Mouse (Mus musculus) midbrain, embryonic 12.5 days (tissue): ENCODE results near the gene Peg10. TPM values are rescaled to one million over a fixed set of nuclear protein-coding genes. Genes with fewer than 3 reads are reported as not detected.
A peak's percentile ranks its signal among the peaks of the same experiment; 100 is the strongest.

Source experiments
- ATAC-seq: fragments of 200-750 bp; cut with Nextera tagmentation; 2 replicates; pipeline ENCODE4 v1.8.0; 2017; ENCODE audit warnings: low read depth, moderate TSS enrichment, moderate library complexity; ENCODE audit not compliant: low FRiP score
- H3K27ac ChIP-seq: fragments of 300-500 bp; sonication (generic); replicated peaks from 2 replicates; pipeline ENCODE4 v1.5.1; 2016; ENCODE audit warnings: mild to moderate bottlenecking
- H3K27me3 ChIP-seq: fragments of 300-500 bp; sonication (generic); 2 replicates; pipeline ENCODE4 v1.6.1; 2016; ENCODE audit warnings: mild to moderate bottlenecking
- H3K36me3 ChIP-seq: fragments of 300-500 bp; sonication (generic); 2 replicates; pipeline ENCODE4 v1.6.1; 2016
- H3K4me1 ChIP-seq: fragments of 300-500 bp; sonication (generic); 2 replicates; pipeline ENCODE4 v1.6.1; 2016
- H3K4me2 ChIP-seq: fragments of 300-500 bp; sonication (generic); replicated peaks from 2 replicates; pipeline ENCODE4 v1.6.1; 2016; ENCODE audit warnings: mild to moderate bottlenecking, moderate library complexity
- H3K4me3 ChIP-seq: fragments of 300-500 bp; sonication (generic); 2 replicates; pipeline ENCODE4 v1.5.1; 2016; ENCODE audit warnings: mild to moderate bottlenecking
- H3K9ac ChIP-seq: fragments of 300-500 bp; sonication (generic); replicated peaks from 2 replicates; pipeline ENCODE4 v1.6.1; 2016; ENCODE audit warnings: mild to moderate bottlenecking, moderate library complexity
- H3K9me3 ChIP-seq: fragments of 300-500 bp; sonication (generic); 2 replicates; pipeline ENCODE4 v1.6.1; 2016; ENCODE audit warnings: mild to moderate bottlenecking
- WGBS: fragments of 180-500 bp; shearing (Covaris S2); methylation state at CpG from one replicate; pipeline ENCODE4 v1.1.7; 2016; 5-methylcytosine and 5-hydroxymethylcytosine counted together
- polyA plus RNA-seq: library from polyadenylated mRNA; unstranded; fragments of >200 nt; fragmentation: Nextera tagmentation; extraction: Ambion mirVana; gene quantifications from 2 replicates; pipeline ENCODE4 v1.2.1, GENCODE M21; 2016

Gene Peg10
- 6.4 and 7.6 TPM in 2 replicates for polyA plus RNA-seq

GRCm38 (mm10) chr6:4746696-4747439, at the start of gene Peg10, which contains the start of gene Sgce:
Gene Peg10 (plus strand): TSS chr6:4747306.
Gene Sgce (minus strand): TSS chr6:4747207.
- no peaks in the 10 kb centered on the region for H3K36me3 ChIP-seq
- H3K27me3 ChIP-seq, result no peaks in the 10 kb centered on the region
- peak within 1 kb of the TSS; percentile 79 for H3K27ac ChIP-seq
- H3K9me3 ChIP-seq, result peaks cover 14% of the 10 kb centered on the region
- peak; percentile 77 for ATAC-seq
- H3K9ac ChIP-seq, result peak within 1 kb of the TSS; percentile 79
- 56% methylated on average over 33 of the region's 38 CpGs for WGBS
- H3K4me2 ChIP-seq, result peak within 1 kb of the TSS; percentile 61
- peak within 1 kb of the TSS; percentile 55 for H3K4me3 ChIP-seq
- peaks cover 9% of the 10 kb centered on the region for H3K4me1 ChIP-seq

- WGBS, result 92% methylated on average over 8 of the region's 8 CpGs
- no peak overlapping the region for H3K4me2 ChIP-seq
- no peaks in the 10 kb centered on the region for H3K4me1 ChIP-seq
- no peak overlapping the region for H3K4me3 ChIP-seq
- no peak for ATAC-seq
- H3K36me3 ChIP-seq, result 0 out of 2 replicates have a peak, but pooled peaks cover 4% of the 10 kb centered on the region
- no peak overlapping the region for H3K27ac ChIP-seq
- no peak overlapping the region for H3K9ac ChIP-seq
- no peaks in the 10 kb centered on the region for H3K9me3 ChIP-seq
- H3K27me3 ChIP-seq, result no peaks in the 10 kb centered on the region
Observed at GRCm38 (mm10) chr6:4701641-4702040, 45.5 kb upstream of the Peg10 start.

- no peak for ATAC-seq
- H3K4me1 ChIP-seq, result no peaks in the 10 kb centered on the region
- H3K27me3 ChIP-seq, result no peaks in the 10 kb centered on the region
- H3K27ac ChIP-seq, result no peak overlapping the region
- no peak overlapping the region for H3K4me3 ChIP-seq
- H3K9ac ChIP-seq, result no peak overlapping the region
- no peak overlapping the region for H3K4me2 ChIP-seq
- H3K36me3 ChIP-seq, result 0 out of 2 replicates have a peak, but pooled peaks cover 4% of the 10 kb centered on the region
- H3K9me3 ChIP-seq, result no peaks in the 10 kb centered on the region
- 78% methylated on average over 7 of the region's 7 CpGs for WGBS
Observed at GRCm38 (mm10) chr6:4703908-4704307, 43.2 kb upstream of the Peg10 start.

GRCm38 (mm10) chr6:4706415-4706814, 40.7 kb upstream of the Peg10 start:
- H3K27me3 ChIP-seq, result no peaks in the 10 kb centered on the region
- H3K4me1 ChIP-seq, result no peaks in the 10 kb centered on the region
- H3K4me2 ChIP-seq, result no peak overlapping the region
- no peak for ATAC-seq
- no peak overlapping the region for H3K9ac ChIP-seq
- H3K36me3 ChIP-seq, result 0 out of 2 replicates have a peak, but pooled peaks cover 11% of the 10 kb centered on the region
- H3K9me3 ChIP-seq, result no peaks in the 10 kb centered on the region
- no peak overlapping the region for H3K27ac ChIP-seq
- WGBS, result 91% methylated on average over 5 of the region's 5 CpGs
- H3K4me3 ChIP-seq, result no peak overlapping the region

- Histone ChIP-seq H3K4me3 (no peak overlapping the region), H3K36me3 (0 out of 2 replicates have a peak, but pooled peaks cover 6% of the 10 kb centered on the region), H3K27ac (no peak overlapping the region), H3K27me3 (no peaks in the 10 kb centered on the region), H3K9ac (no peak overlapping the region), H3K9me3 (no peaks in the 10 kb centered on the region), H3K4me2 (no peak overlapping the region), H3K4me1 (no peaks in the 10 kb centered on the region)
- WGBS, result 96% methylated on average over 1 of the region's 1 CpGs
- ATAC-seq, result no peak
Observed at GRCm38 (mm10) chr6:4708971-4709370, 38.1 kb upstream of the Peg10 start.

GRCm38 (mm10) chr6:4716171-4716570, 30.9 kb upstream of the Peg10 start:
- 91% methylated on average over 2 of the region's 2 CpGs for whole genome bisulfite sequencing
- no peak overlapping the region for H3K9ac ChIP-seq
- no peak overlapping the region for H3K4me2 ChIP-seq
- no peaks in the 10 kb centered on the region for H3K4me1 ChIP-seq
- no peaks in the 10 kb centered on the region for H3K9me3 ChIP-seq
- H3K27ac ChIP-seq, result no peak overlapping the region
- H3K4me3 ChIP-seq, result no peak overlapping the region
- no peak for ATAC-seq
- no peaks in the 10 kb centered on the region for H3K27me3 ChIP-seq
- peaks cover 11% of the 10 kb centered on the region for H3K36me3 ChIP-seq

- no peak overlapping the region for H3K9ac ChIP-seq
Observed at GRCm38 (mm10) chr6:4717344-4717743, 29.8 kb upstream of the Peg10 start.

GRCm38 (mm10) chr6:4722142-4722541, 25.0 kb upstream of the Peg10 start:
- Histone ChIP-seq H3K4me1 (peaks cover 25% of the 10 kb centered on the region), H3K27me3 (no peaks in the 10 kb centered on the region), H3K4me2 (no peak overlapping the region), H3K9ac (no peak overlapping the region), H3K4me3 (no peak overlapping the region), H3K9me3 (no peaks in the 10 kb centered on the region), H3K36me3 (no peaks in the 10 kb centered on the region), H3K27ac (no peak overlapping the region)
- 25% methylated on average over 6 of the region's 6 CpGs for WGBS
- no peak for ATAC-seq

More at GRCm38 (mm10) chr6:4717344-4717743, 29.8 kb upstream of the Peg10 start:
- WGBS, result 86% methylated on average over 2 of the region's 2 CpGs
- Histone ChIP-seq H3K9me3 (no peaks in the 10 kb centered on the region), H3K36me3 (peaks cover 11% of the 10 kb centered on the region), H3K27ac (no peak overlapping the region), H3K4me2 (no peak overlapping the region), H3K27me3 (no peaks in the 10 kb centered on the region), H3K4me3 (no peak overlapping the region), H3K4me1 (peaks cover 7% of the 10 kb centered on the region)
- no peak for ATAC-seq

- Histone ChIP-seq H3K4me2 (no peak overlapping the region), H3K27me3 (no peaks in the 10 kb centered on the region), H3K9me3 (no peaks in the 10 kb centered on the region), H3K36me3 (no peaks in the 10 kb centered on the region), H3K27ac (no peak overlapping the region), H3K9ac (no peak overlapping the region), H3K4me3 (no peak overlapping the region), H3K4me1 (peaks cover 25% of the 10 kb centered on the region)
- 71% methylated on average over 13 of the region's 13 CpGs for WGBS
- ATAC-seq, result no peak
Observed at GRCm38 (mm10) chr6:4722739-4723138, 24.4 kb upstream of the Peg10 start.

GRCm38 (mm10) chr6:4723998-4724757, 22.9 kb upstream of the Peg10 start:
- Histone ChIP-seq H3K9ac (no peak overlapping the region), H3K4me2 (0 out of 2 replicates have a peak overlapping the region, but pooled peaks have one; percentile 17), H3K36me3 (no peaks in the 10 kb centered on the region), H3K4me3 (no peak overlapping the region), H3K27ac (0 out of 2 replicates have a peak overlapping the region, but pooled peaks have one; percentile 11), H3K27me3 (no peaks in the 10 kb centered on the region), H3K4me1 (peaks cover 27% of the 10 kb centered on the region), H3K9me3 (no peaks in the 10 kb centered on the region)
- 67% methylated on average over 15 of the region's 15 CpGs for WGBS
- ATAC-seq, result peak; percentile 73; the same call in 1 of the 2 replicates

- no peaks in the 10 kb centered on the region for H3K36me3 ChIP-seq
- no peak overlapping the region for H3K9ac ChIP-seq
- no peak overlapping the region for H3K27ac ChIP-seq
- 92% methylated on average over 2 of the region's 2 CpGs for WGBS
- H3K27me3 ChIP-seq, result no peaks in the 10 kb centered on the region
- no peak overlapping the region for H3K4me2 ChIP-seq
- no peaks in the 10 kb centered on the region for H3K9me3 ChIP-seq
- H3K4me3 ChIP-seq, result no peak overlapping the region
- no peak for ATAC-seq
- H3K4me1 ChIP-seq, result peaks cover 16% of the 10 kb centered on the region; the same call in 1 of the 2 replicates
Observed at GRCm38 (mm10) chr6:4728305-4728704, 18.8 kb upstream of the Peg10 start.

GRCm38 (mm10) chr6:4731675-4732074, 15.4 kb upstream of the Peg10 start:
- peaks cover 6% of the 10 kb centered on the region; the same call in 1 of the 2 replicates for H3K4me1 ChIP-seq
- no peak for ATAC-seq
- H3K9me3 ChIP-seq, result no peaks in the 10 kb centered on the region
- no peaks in the 10 kb centered on the region for H3K36me3 ChIP-seq
- H3K9ac ChIP-seq, result no peak overlapping the region
- H3K27ac ChIP-seq, result no peak overlapping the region
- no peaks in the 10 kb centered on the region; the same call in 1 of the 2 replicates for H3K27me3 ChIP-seq
- H3K4me2 ChIP-seq, result no peak overlapping the region
- no peak overlapping the region for H3K4me3 ChIP-seq
- WGBS, result 70% methylated on average over 8 of the region's 8 CpGs
